Mouse (Mus musculus): ENCODE measurements at regions not wholly inside any gene's neighbourhood (a gene's known extent, or its start where the extent isn't known, plus 50 kb on each side); places are given as distances from the start of the nearest gene placed in this dataset.
"Not testable (repeated sequence)": the region's sequence is repeated elsewhere in the genome, so short reads cannot be mapped to it uniquely, and the experiment has no call there.

DNA sequence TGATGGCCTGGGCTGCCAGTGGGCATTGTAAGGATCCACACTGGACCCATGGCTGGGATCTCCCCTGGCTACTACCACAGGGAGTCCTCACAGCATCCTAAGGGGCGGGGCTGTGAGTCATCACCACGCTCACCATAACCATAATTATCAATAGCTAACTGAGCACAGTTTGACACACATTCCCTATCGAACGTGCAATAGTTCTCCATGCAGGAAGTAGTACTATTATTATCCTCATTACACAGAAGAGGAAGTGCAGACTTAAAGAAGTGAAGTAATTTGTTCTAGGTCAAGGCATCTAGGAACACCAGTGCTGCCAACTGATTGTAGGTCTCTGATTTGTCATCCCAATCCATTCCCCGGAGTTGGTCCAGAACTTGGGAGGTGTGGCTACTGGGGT, 84.1 kb upstream of the Trim2 start:
- DNase-seq (ENCODE audit: low read depth), result no peak
- TF ChIP-seq POLR2A (IDR thresholded peaks at IDR 0.05; ENCODE audit: borderline replicate concordance, extremely low read depth, insufficient read depth, insufficient read length, poor library complexity, severe bottlenecking), result no peak
- no peak for TF ChIP-seq CTCF (IDR thresholded peaks at IDR 0.05; ENCODE audit: borderline replicate concordance, extremely low read depth, insufficient read depth, insufficient read length)

DNA sequence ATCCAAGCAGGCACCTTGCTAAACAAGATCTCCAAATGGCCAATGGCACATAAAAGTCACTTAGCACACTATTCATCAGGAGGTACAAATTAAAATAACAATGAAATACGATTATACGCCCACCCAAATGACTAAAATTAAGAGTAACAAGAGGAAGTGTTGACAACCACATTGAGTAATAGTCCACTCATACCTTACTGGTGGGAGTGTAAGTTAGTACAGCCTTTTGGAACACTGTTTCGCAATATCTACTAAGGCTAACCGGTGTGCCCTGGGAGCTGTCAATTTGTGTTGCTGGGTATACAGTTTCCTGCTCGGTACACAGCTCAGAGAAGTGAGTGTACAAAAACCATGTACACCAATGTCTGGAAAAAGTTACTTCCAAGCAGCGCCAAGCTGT, 81.8 kb upstream of the Trim2 start:
- DNase-seq (ENCODE audit: low read depth), result no peak
- TF ChIP-seq POLR2A (IDR thresholded peaks at IDR 0.05; ENCODE audit: borderline replicate concordance, extremely low read depth, insufficient read depth, insufficient read length, poor library complexity, severe bottlenecking) (no peak), CTCF (IDR thresholded peaks at IDR 0.05; ENCODE audit: borderline replicate concordance, extremely low read depth, insufficient read depth, insufficient read length) (no peak)

DNA sequence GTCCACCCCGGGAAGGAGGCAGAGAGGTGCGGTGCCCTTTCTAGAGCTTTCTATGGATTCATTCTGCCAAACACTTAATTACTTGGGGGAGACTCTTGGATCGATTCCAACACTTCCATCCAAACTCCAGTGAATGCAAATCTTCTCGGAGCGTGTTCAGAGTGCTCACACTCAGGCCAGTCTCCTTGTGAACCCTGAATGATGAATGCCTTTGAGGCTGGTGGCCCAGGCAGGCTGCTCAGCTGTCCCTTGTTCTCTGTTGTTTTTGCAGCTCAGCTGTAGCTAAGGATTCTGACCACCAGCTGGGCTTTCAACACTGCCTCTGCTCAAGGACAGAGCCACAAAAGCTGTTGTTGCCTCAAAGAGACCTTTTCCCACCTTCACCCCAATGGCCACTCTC, 79.0 kb upstream of the Trim2 start:
- DNase-seq (ENCODE audit: low read depth), result peak; percentile 79

DNA sequence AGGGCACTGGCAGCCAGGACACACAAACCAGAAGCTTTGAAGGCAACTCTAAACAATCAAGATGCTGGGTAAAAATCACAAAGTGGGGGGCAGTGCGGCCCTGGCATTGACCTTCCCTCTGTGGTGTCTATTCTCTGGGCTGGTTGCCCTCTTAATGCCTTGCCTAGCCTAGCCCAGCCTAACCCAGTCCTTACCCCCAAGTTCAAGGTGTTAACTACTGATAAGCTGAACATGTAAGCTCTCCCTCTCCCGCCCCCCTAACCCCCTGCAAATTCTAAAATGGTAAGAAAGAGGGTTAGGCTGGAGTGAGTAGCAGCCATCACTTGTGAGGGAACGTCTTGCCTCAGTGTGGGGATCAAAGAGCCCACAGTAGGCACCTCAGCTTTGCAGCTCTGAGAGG, 76.9 kb upstream of the Trim2 start:
- no peak for TF ChIP-seq POLR2A (IDR thresholded peaks at IDR 0.05; ENCODE audit: borderline replicate concordance, extremely low read depth, insufficient read depth, insufficient read length, poor library complexity, severe bottlenecking)
- TF ChIP-seq CTCF (IDR thresholded peaks at IDR 0.05; ENCODE audit: borderline replicate concordance, extremely low read depth, insufficient read depth, insufficient read length), result no peak
- no peak for DNase-seq (ENCODE audit: low read depth)

More for the DNA sequence above, 79.0 kb upstream of the Trim2 start:
- TF ChIP-seq CTCF (IDR thresholded peaks at IDR 0.05; ENCODE audit: borderline replicate concordance, extremely low read depth, insufficient read depth, insufficient read length), result no peak
- TF ChIP-seq POLR2A (IDR thresholded peaks at IDR 0.05; ENCODE audit: borderline replicate concordance, extremely low read depth, insufficient read depth, insufficient read length, poor library complexity, severe bottlenecking), result no peak

DNA sequence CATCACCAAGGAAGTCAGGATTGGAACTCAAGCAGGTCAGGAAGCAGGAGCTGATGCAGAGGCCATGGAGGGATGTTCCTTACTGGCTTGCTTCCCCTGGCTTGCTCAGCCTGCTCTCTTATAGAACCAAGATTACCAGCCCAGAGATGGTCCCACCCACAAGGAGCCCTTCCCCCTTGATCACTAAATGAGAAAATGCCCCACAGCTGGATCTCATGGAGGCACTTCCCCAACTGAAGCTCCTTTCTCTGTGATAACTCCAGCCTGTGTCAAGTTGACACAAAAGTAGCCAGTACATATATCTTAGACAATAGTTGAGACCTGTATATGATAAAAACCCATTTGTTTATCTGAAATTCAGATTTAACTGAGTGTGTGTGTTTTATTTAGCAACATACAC, 76.4 kb upstream of the Trim2 start:
- DNase-seq (ENCODE audit: low read depth), result not testable (repeated sequence)

DNA sequence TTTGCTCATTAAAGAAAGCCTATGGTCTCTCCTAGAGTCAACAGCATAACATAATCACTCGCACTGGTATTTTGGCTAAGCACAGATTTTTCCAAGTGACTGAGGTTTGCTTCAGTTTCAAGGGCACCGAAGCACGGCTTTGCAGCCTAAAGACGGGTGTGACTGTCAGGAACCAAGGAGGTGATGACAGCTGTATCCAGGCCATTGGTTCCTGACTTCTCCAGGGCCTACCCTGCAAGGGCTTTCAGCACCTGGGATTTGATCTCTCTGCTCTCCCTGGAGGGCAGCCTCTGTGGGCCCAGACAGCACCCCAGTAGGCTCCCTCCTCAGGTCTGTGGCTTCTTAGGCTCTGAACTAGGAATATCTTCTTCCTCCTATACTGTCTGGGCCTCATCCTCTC, 75.3 kb upstream of the Trim2 start:
- TF ChIP-seq POLR2A (IDR thresholded peaks at IDR 0.05; ENCODE audit: borderline replicate concordance, extremely low read depth, insufficient read depth, insufficient read length, poor library complexity, severe bottlenecking), result no peak
- TF ChIP-seq CTCF (IDR thresholded peaks at IDR 0.05; ENCODE audit: borderline replicate concordance, extremely low read depth, insufficient read depth, insufficient read length), result no peak
- DNase-seq (ENCODE audit: low read depth), result no peak

DNA sequence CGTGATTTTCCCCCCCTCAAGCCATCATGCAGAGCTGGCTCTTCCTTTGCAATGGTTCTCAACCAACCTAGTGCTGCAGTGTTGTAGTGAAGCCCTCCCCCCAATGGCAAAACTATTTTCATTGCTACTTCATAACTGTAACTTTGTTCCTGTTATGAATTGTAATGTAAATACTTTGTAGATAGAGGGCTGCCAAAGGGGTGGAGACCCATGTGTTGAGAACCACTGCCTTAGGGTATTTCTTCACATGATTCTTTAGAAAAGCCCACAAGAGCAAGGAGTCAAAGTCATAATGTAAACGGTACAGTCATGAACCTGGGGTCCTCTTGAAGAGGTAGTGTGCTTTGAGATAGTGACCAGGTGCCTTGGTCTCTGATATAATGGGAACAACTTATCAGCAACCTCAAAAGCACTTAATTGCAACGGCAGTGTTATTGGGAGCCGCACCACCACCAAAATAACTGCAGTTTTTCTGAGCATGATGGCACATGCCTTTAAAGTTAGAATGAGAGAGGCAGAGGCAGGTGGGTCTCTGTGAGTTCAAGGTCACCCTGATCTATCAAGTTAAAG, 72.4 kb upstream of the Trim2 start:
- no peak for TF ChIP-seq CTCF (IDR thresholded peaks at IDR 0.05; ENCODE audit: borderline replicate concordance, extremely low read depth, insufficient read depth, insufficient read length)
- no peak for TF ChIP-seq POLR2A (IDR thresholded peaks at IDR 0.05; ENCODE audit: borderline replicate concordance, extremely low read depth, insufficient read depth, insufficient read length, poor library complexity, severe bottlenecking)
- no peak for DNase-seq (ENCODE audit: low read depth)

DNA sequence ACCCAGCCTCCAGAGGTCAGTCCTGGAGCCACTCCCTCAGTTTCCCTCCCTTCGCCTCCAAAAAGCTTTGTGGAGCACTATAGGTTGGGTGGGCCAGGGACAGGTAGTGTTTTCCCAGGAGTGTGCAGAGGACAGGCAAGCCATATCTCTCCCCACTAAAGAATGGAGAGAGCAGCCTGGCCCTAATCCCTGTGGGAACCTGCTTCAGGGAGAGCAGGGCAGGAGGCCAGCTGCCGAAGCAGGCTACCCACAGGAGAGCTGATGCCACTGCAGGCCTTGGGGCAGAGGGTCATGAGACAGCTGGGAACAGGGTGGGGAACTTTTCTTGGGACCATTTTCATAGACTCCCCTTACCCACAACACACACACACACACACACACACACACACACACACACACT, 69.8 kb upstream of the Trim2 start:
- peak; percentile 20 for DNase-seq (ENCODE audit: low read depth)
- TF ChIP-seq POLR2A (IDR thresholded peaks at IDR 0.05; ENCODE audit: borderline replicate concordance, extremely low read depth, insufficient read depth, insufficient read length, poor library complexity, severe bottlenecking) (no peak), CTCF (IDR thresholded peaks at IDR 0.05; ENCODE audit: borderline replicate concordance, extremely low read depth, insufficient read depth, insufficient read length) (no peak)

DNA sequence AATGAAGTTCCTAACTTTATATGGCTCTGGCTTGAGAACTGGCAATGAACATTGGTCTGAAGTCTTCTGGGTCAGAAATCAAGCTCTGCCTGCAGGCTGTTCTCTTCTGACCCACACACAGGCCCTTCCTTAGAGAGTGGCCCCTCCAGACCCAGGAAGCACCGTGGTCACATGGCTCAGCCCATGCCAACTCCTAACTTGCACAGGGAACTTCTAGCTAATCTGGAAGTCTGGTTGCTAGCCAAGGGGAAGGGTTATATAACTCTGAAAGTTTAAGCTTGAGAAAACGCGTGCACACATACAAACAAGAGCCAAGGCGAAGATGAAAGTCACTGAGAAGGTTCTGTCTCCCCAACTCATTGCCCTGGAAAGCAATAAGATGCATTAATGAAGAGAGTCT, 69.2 kb upstream of the Trim2 start:
- TF ChIP-seq CTCF (IDR thresholded peaks at IDR 0.05; ENCODE audit: borderline replicate concordance, extremely low read depth, insufficient read depth, insufficient read length), result no peak
- peak; percentile 15 for DNase-seq (ENCODE audit: low read depth)

DNA sequence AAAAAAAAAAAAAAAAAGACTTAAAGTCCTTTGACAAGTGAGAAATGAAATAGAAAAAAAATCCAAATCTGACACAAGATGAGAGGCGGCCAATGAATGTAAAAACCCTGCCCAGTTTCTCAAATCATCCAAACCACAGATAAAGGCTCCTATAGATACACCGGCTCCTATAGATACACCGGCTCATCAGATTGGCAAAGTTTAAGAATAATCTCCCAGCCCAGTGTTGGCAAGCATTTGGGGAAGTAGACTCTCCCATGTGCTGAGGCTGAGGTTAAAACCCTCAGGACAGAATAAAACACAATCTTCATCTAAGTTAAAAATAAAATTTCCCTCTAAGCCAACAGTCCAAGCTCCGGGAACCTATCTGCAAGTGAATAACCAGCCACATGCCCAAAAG, 65.2 kb upstream of the Trim2 start:
- DNase-seq (ENCODE audit: low read depth), result no peak
- TF ChIP-seq POLR2A (IDR thresholded peaks at IDR 0.05; ENCODE audit: borderline replicate concordance, extremely low read depth, insufficient read depth, insufficient read length, poor library complexity, severe bottlenecking), result no peak
- TF ChIP-seq CTCF (IDR thresholded peaks at IDR 0.05; ENCODE audit: borderline replicate concordance, extremely low read depth, insufficient read depth, insufficient read length), result no peak

DNA sequence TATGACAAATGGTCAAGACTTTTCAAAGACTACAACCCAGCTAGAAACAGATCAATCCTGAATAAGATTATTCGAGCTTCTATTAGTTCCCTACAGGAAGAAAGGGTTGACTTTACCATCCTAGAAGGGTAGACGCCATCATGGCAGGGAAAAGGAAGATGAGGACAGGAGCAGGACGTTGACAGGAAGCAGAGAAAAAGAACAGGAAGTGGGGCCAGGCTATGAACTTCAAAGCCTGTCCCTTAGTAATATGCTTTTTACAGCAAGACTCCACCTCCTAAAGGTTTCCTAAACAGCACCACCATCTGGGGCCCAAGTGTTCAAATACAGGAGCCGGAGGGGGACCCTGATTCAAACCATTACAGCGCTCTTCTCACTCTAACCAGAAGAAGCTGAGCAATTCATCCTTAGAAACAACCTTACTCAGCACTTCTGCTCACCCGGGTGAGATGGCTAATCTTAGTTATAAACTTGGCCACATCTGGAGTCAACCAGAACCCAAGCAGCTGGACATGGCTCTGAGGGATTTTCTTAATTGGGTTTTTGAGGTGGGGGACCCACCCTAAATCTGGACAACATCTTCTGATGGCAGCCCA, 60.6 kb upstream of the Trim2 start:
- DNase-seq (ENCODE audit: low read depth), result no peak
- TF ChIP-seq CTCF (IDR thresholded peaks at IDR 0.05; ENCODE audit: borderline replicate concordance, extremely low read depth, insufficient read depth, insufficient read length) (no peak), POLR2A (IDR thresholded peaks at IDR 0.05; ENCODE audit: borderline replicate concordance, extremely low read depth, insufficient read depth, insufficient read length, poor library complexity, severe bottlenecking) (no peak)

DNA sequence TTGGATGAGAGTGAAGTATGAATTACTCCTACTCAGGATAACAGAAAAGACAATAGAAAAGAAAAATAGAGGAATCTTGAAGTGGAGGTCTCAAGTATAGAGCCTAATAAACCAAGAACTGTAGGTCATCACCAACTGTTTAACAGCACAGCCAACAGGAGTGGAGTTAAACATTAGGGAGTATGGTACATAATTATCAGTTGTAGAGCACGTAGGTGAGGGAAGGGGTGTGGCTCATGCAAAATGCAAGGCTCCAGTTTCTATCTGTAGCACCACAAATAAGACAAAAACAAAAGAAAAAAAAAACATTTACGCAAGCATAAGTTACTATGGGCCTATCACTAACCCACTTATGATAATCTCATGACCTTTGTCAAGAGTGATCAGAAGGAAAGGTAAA, 52.0 kb upstream of the Trim2 start:
- TF ChIP-seq POLR2A (IDR thresholded peaks at IDR 0.05; ENCODE audit: borderline replicate concordance, extremely low read depth, insufficient read depth, insufficient read length, poor library complexity, severe bottlenecking) (no peak), CTCF (IDR thresholded peaks at IDR 0.05; ENCODE audit: borderline replicate concordance, extremely low read depth, insufficient read depth, insufficient read length) (no peak)
- DNase-seq (ENCODE audit: low read depth), result no peak

DNA sequence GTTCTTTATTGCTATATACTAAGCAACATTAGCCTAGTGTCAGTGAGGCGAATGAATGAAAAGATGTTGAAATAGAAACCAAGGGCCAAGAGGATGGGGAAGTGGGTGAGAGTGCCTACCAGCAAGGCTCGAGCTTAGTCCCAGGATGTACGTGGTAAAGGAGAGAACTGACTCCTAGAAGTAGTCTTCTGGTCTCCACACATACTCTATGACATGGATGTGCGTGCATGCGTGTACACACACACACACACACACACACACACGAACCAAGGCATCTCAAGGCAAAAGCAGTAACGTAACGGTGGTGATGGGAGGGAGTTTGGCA, 50.0 kb upstream of the Trim2 start:
- TF ChIP-seq CTCF (IDR thresholded peaks at IDR 0.05; ENCODE audit: borderline replicate concordance, extremely low read depth, insufficient read depth, insufficient read length), result no peak
- no peak for TF ChIP-seq POLR2A (IDR thresholded peaks at IDR 0.05; ENCODE audit: borderline replicate concordance, extremely low read depth, insufficient read depth, insufficient read length, poor library complexity, severe bottlenecking)
- no peak for DNase-seq (ENCODE audit: low read depth)
